Mouse (Mus musculus): ENCODE data around the gene Tesc. TPM values are rescaled to one million over a fixed set of nuclear protein-coding genes. Genes with fewer than 3 reads are reported as not detected.

The Tesc gene
- polyA plus RNA-seq, 1 experiment from 2014 or later, result 9.8 TPM

GRCm38 (mm10) chr5:118067984-118068494 is 40.5 kb downstream of the Tesc start:
- Histone ChIP-seq H3K9me3 (replicated peaks; ENCODE audit: control insufficient read depth, low read length) (no peaks in the 10 kb centered on the region), H3K36me3 (ENCODE audit: control insufficient read depth, insufficient read depth) (peaks cover 4% of the 10 kb centered on the region; the same call in 1 of the 2 replicates), H3K27me3 (ENCODE audit: control insufficient read depth, insufficient read depth, low read length) (no peaks in the 10 kb centered on the region), H3K4me2 (ENCODE audit: low read depth, low read length) (no peak overlapping the region), H3K4me1 (ENCODE audit: control insufficient read depth, insufficient read depth, low read length) (peaks cover 22% of the 10 kb centered on the region), H3K4me3 (ENCODE audit: low read length) (no peak overlapping the region), H3K27ac (ENCODE audit: low read length) (no peak overlapping the region), H3K9ac (ENCODE audit: low read length) (no peak overlapping the region)
- peak; percentile 37 for ATAC-seq (replicated peaks; ENCODE audit: extremely low read depth, insufficient read depth, low FRiP score)
- 36% methylated on average over 9 of the region's 9 CpGs for WGBS

GRCm38 (mm10) chr5:118069315-118069714 is 41.8 kb downstream of the Tesc start:
- peaks cover 6% of the 10 kb centered on the region for H3K36me3 ChIP-seq (ENCODE audit: control insufficient read depth, insufficient read depth)
- peaks cover 22% of the 10 kb centered on the region for H3K4me1 ChIP-seq (ENCODE audit: control insufficient read depth, insufficient read depth, low read length)
- no peak overlapping the region for H3K27ac ChIP-seq (ENCODE audit: low read length)
- peak; percentile 57; the same call in 1 of the 2 replicates for ATAC-seq (replicated peaks; ENCODE audit: extremely low read depth, insufficient read depth, low FRiP score)
- no peaks in the 10 kb centered on the region for H3K27me3 ChIP-seq (ENCODE audit: control insufficient read depth, insufficient read depth, low read length)
- no peaks in the 10 kb centered on the region for H3K9me3 ChIP-seq (replicated peaks; ENCODE audit: control insufficient read depth, low read length)
- H3K4me2 ChIP-seq (ENCODE audit: low read depth, low read length), result no peak overlapping the region
- no peak overlapping the region for H3K4me3 ChIP-seq (ENCODE audit: low read length)
- 28% methylated on average over 9 of the region's 9 CpGs for WGBS
- H3K9ac ChIP-seq (ENCODE audit: low read length), result no peak overlapping the region

DNA sequence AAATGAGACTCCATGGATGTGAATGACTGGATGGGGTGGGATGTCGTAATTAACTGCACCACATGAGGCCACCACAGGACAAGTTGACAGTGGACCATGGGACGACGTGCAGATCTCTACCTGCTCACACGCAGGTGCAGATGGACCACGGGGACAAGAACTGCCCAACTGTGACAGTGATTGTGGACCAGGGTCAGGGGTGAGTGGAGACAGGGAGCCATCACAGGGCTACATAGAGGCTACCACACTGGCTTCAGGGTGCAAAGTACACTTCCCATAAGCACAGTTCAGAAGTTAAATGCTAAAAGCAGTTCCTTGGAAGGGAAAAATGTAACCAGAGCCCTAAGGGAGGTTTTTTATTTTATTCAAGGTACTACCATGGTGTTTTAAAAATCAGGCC is 44.2 kb downstream of the Tesc start:
- Histone ChIP-seq H3K9me3 (replicated peaks; ENCODE audit: control insufficient read depth, low read length) (no peaks in the 10 kb centered on the region), H3K4me2 (ENCODE audit: low read depth, low read length) (no peak overlapping the region), H3K36me3 (ENCODE audit: control insufficient read depth, insufficient read depth) (peaks cover 9% of the 10 kb centered on the region), H3K27ac (ENCODE audit: low read length) (no peak overlapping the region), H3K4me3 (ENCODE audit: low read length) (no peak overlapping the region), H3K4me1 (ENCODE audit: control insufficient read depth, insufficient read depth, low read length) (peaks cover 19% of the 10 kb centered on the region), H3K27me3 (ENCODE audit: control insufficient read depth, insufficient read depth, low read length) (no peaks in the 10 kb centered on the region), H3K9ac (ENCODE audit: low read length) (no peak overlapping the region)
- WGBS, result 87% methylated on average over 5 of the region's 5 CpGs
- ATAC-seq (replicated peaks; ENCODE audit: extremely low read depth, insufficient read depth, low FRiP score), result no peak

DNA sequence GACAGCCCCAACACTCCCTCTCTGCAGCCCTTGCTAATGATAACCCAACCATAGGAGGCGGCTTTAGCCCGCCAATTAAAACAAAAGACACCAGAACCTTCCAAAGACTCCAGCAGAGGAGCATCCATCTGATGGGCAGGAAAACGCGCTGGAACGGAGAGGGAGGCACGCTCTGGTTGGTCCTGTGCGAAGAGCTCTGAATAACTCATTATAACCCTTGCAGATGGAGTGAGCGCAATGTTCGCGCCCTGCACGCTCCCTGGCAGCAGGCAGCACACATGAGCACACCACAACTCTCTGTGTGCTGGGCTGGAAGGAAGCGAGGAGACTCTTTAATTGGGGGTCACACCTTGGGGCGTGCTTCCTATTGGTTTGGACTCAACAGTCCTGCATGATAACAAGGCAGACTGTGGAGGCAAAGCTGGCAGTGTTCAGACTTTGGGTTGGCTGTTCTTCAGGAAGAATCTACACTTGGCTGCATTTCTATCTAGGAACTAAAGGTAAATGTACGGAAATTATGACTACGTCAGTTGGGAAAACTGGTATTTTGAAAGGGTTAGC is 45.8 kb downstream of the Tesc start:
- WGBS, result 89% methylated on average over 15 of the region's 15 CpGs
- Histone ChIP-seq H3K27ac (ENCODE audit: low read length) (no peak overlapping the region), H3K27me3 (ENCODE audit: control insufficient read depth, insufficient read depth, low read length) (no peaks in the 10 kb centered on the region), H3K4me3 (ENCODE audit: low read length) (no peak overlapping the region), H3K9ac (ENCODE audit: low read length) (no peak overlapping the region), H3K4me1 (ENCODE audit: control insufficient read depth, insufficient read depth, low read length) (peaks cover 14% of the 10 kb centered on the region; the same call in 1 of the 2 replicates), H3K36me3 (ENCODE audit: control insufficient read depth, insufficient read depth) (peaks cover 9% of the 10 kb centered on the region), H3K9me3 (replicated peaks; ENCODE audit: control insufficient read depth, low read length) (no peaks in the 10 kb centered on the region), H3K4me2 (ENCODE audit: low read depth, low read length) (no peak overlapping the region)
- no peak for ATAC-seq (replicated peaks; ENCODE audit: extremely low read depth, insufficient read depth, low FRiP score)

- no peaks in the 10 kb centered on the region for H3K27me3 ChIP-seq (ENCODE audit: control insufficient read depth, insufficient read depth, low read length)
- no peak overlapping the region for H3K27ac ChIP-seq (ENCODE audit: low read length)
- H3K4me1 ChIP-seq (ENCODE audit: control insufficient read depth, insufficient read depth, low read length), result peaks cover 22% of the 10 kb centered on the region
- H3K9me3 ChIP-seq (replicated peaks; ENCODE audit: control insufficient read depth, low read length), result no peaks in the 10 kb centered on the region
- H3K4me2 ChIP-seq (ENCODE audit: low read depth, low read length), result no peak overlapping the region
- H3K4me3 ChIP-seq (ENCODE audit: low read length), result no peak overlapping the region
- no peak overlapping the region for H3K9ac ChIP-seq (ENCODE audit: low read length)
- no peak for ATAC-seq (replicated peaks; ENCODE audit: extremely low read depth, insufficient read depth, low FRiP score)
- WGBS, result 68% methylated on average over 15 of the region's 15 CpGs
- H3K36me3 ChIP-seq (ENCODE audit: control insufficient read depth, insufficient read depth), result peaks cover 5% of the 10 kb centered on the region
Measured at GRCm38 (mm10) chr5:118076721-118077592, 49.4 kb downstream of the Tesc start.

DNA sequence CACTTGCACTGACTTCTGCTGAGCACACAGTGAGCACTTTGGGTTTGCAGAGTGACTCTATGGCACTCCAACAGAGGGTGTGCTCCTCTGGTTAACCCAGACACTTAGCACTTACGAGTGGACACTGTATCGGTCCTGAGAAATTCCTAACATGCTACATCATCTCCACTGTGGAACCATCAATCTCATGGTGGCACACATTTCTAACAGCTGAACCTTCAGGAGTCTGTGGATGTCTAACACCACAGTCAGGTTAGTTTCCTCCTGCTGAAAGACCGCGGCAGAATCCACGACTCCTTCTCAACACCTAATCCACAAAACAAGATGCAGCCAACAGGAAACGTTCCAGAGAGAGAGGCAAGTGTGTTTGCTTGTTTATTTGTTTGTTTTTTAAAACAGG is 51.0 kb downstream of the Tesc start:
- H3K9ac ChIP-seq (ENCODE audit: low read length), result no peak overlapping the region
- ATAC-seq (replicated peaks; ENCODE audit: extremely low read depth, insufficient read depth, low FRiP score), result no peak
- H3K9me3 ChIP-seq (replicated peaks; ENCODE audit: control insufficient read depth, low read length), result no peaks in the 10 kb centered on the region
- no peak overlapping the region for H3K4me2 ChIP-seq (ENCODE audit: low read depth, low read length)
- H3K36me3 ChIP-seq (ENCODE audit: control insufficient read depth, insufficient read depth), result peaks cover 5% of the 10 kb centered on the region
- no peak overlapping the region for H3K4me3 ChIP-seq (ENCODE audit: low read length)
- H3K27ac ChIP-seq (ENCODE audit: low read length), result no peak overlapping the region
- H3K4me1 ChIP-seq (ENCODE audit: control insufficient read depth, insufficient read depth, low read length), result peaks cover 28% of the 10 kb centered on the region
- 77% methylated on average over 6 of the region's 6 CpGs for WGBS
- no peaks in the 10 kb centered on the region for H3K27me3 ChIP-seq (ENCODE audit: control insufficient read depth, insufficient read depth, low read length)

DNA sequence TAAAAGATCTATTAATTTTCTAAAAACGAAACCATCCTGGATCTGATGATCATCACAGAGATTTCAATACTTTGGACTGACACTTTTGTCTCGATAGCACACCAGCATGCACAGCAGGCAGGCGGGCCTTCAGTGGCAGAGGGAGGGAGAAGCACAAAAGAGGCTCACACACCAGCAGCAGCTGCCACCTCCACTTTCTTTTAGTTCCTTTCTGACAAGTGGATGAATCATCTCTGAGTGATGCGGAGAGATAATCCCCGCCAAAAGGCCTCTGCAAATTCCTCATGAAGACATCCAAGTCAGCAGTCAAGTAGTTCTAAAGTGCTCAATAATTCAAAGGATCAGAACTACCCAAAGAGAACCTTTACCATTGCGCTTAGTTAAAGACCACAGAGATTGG is 51.8 kb downstream of the Tesc start:
- Histone ChIP-seq H3K9ac (ENCODE audit: low read length) (no peak overlapping the region), H3K4me2 (ENCODE audit: low read depth, low read length) (no peak overlapping the region), H3K4me3 (ENCODE audit: low read length) (no peak overlapping the region), H3K4me1 (ENCODE audit: control insufficient read depth, insufficient read depth, low read length) (peaks cover 34% of the 10 kb centered on the region), H3K36me3 (ENCODE audit: control insufficient read depth, insufficient read depth) (peaks cover 3% of the 10 kb centered on the region; the same call in 1 of the 2 replicates), H3K27ac (ENCODE audit: low read length) (no peak overlapping the region), H3K27me3 (ENCODE audit: control insufficient read depth, insufficient read depth, low read length) (no peaks in the 10 kb centered on the region), H3K9me3 (replicated peaks; ENCODE audit: control insufficient read depth, low read length) (no peaks in the 10 kb centered on the region)
- 69% methylated on average over 6 of the region's 6 CpGs for WGBS
- ATAC-seq (replicated peaks; ENCODE audit: extremely low read depth, insufficient read depth, low FRiP score), result no peak

- Histone ChIP-seq H3K4me1 (ENCODE audit: control insufficient read depth, insufficient read depth, low read length) (peaks cover 37% of the 10 kb centered on the region), H3K27ac (ENCODE audit: low read length) (no peak overlapping the region), H3K9me3 (replicated peaks; ENCODE audit: control insufficient read depth, low read length) (no peaks in the 10 kb centered on the region), H3K4me3 (ENCODE audit: low read length) (no peak overlapping the region), H3K36me3 (ENCODE audit: control insufficient read depth, insufficient read depth) (no peaks in the 10 kb centered on the region), H3K4me2 (ENCODE audit: low read depth, low read length) (no peak overlapping the region), H3K9ac (ENCODE audit: low read length) (no peak overlapping the region), H3K27me3 (ENCODE audit: control insufficient read depth, insufficient read depth, low read length) (no peaks in the 10 kb centered on the region)
- 77% methylated on average over 11 of the region's 11 CpGs for WGBS
- no peak for ATAC-seq (replicated peaks; ENCODE audit: extremely low read depth, insufficient read depth, low FRiP score)
Measured at GRCm38 (mm10) chr5:118079839-118080250, 52.3 kb downstream of the Tesc start.

DNA sequence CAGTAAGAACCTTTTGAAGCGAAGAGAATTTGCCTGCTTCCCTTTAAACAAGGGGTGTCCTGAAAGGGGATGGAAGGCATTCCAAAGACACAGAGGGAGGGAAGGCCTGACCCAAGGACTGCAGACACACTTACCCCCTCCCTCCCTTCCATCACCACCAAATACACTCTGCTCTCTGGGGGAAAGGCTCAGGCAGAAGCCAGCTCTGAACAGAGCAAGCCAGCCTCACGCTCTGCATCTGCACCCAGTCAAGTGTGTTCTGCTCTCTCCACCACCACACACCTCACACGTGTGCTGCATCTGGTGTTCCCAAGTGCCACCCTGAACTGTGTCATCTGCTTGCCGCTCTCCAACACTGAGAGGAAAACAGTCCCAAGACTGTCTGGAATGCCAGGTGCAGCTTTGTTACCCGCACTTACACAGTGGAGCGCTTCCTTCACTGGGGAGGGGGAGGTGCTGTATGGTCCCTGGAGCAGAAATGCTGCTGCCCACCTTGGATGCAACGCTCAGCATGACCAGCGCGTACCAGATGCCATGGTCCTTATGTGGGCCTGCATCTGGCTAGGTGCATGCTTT is 53.9 kb downstream of the Tesc start:
- WGBS, result 72% methylated on average over 9 of the region's 9 CpGs
- H3K9ac ChIP-seq (ENCODE audit: low read length), result no peak overlapping the region
- no peaks in the 10 kb centered on the region for H3K27me3 ChIP-seq (ENCODE audit: control insufficient read depth, insufficient read depth, low read length)
- no peak overlapping the region for H3K27ac ChIP-seq (ENCODE audit: low read length)
- no peaks in the 10 kb centered on the region for H3K9me3 ChIP-seq (replicated peaks; ENCODE audit: control insufficient read depth, low read length)
- H3K36me3 ChIP-seq (ENCODE audit: control insufficient read depth, insufficient read depth), result no peaks in the 10 kb centered on the region
- H3K4me1 ChIP-seq (ENCODE audit: control insufficient read depth, insufficient read depth, low read length), result peaks cover 44% of the 10 kb centered on the region
- no peak overlapping the region for H3K4me3 ChIP-seq (ENCODE audit: low read length)
- H3K4me2 ChIP-seq (ENCODE audit: low read depth, low read length), result no peak overlapping the region
- peak; percentile 49 for ATAC-seq (replicated peaks; ENCODE audit: extremely low read depth, insufficient read depth, low FRiP score)
